Mouse (Mus musculus) CD4-positive, CD25-positive, alpha-beta regulatory T cell, adult 2 months (primary cell): ENCODE data around the gene Ehbp1l1.
"Not testable (repeated sequence)": the region's sequence is repeated elsewhere in the genome, so short reads cannot be mapped to it uniquely, and the experiment has no call there.

Source experiments
- DNase-seq: peaks from one replicate; pipeline ENCODE4 v3.0.0-alpha.2; 2012; ENCODE audit warnings: low read depth, low spot score

Gene Ehbp1l1

GRCm38 (mm10) chr19:5710068-5710467 is 16.0 kb downstream of the Ehbp1l1 start:
- no peak for DNase-seq

GRCm38 (mm10) chr19:5704801-5705571 is 21.1 kb downstream of the Ehbp1l1 start:
- peak; percentile 84 for DNase-seq

- DNase-seq, result peak; percentile 84
Measured at GRCm38 (mm10) chr19:5704163-5704800, 21.8 kb downstream of the Ehbp1l1 start, which contains the start of gene Kcnk7. Kcnk7 (plus strand) TSS chr19:5704367.

GRCm38 (mm10) chr19:5695849-5696462 is 30.2 kb downstream of the Ehbp1l1 start:
- DNase-seq, result no peak

GRCm38 (mm10) chr19:5693801-5694200 is 32.3 kb downstream of the Ehbp1l1 start:
- no peak for DNase-seq

- DNase-seq, result no peak
Measured at GRCm38 (mm10) chr19:5692913-5693396, 33.2 kb downstream of the Ehbp1l1 start.

GRCm38 (mm10) chr19:5692086-5692912 is 33.8 kb downstream of the Ehbp1l1 start:
- no peak for DNase-seq

GRCm38 (mm10) chr19:5691601-5692000 is 34.5 kb downstream of the Ehbp1l1 start:
- DNase-seq, result no peak

- peak; percentile 24 for DNase-seq
Measured at GRCm38 (mm10) chr19:5690343-5690735, 35.8 kb downstream of the Ehbp1l1 start.

- peak; percentile 94 for DNase-seq
Measured at GRCm38 (mm10) chr19:5689565-5690342, 36.4 kb downstream of the Ehbp1l1 start.

- no peak for DNase-seq
Measured at GRCm38 (mm10) chr19:5689088-5689428, 37.1 kb downstream of the Ehbp1l1 start.

GRCm38 (mm10) chr19:5688200-5689087 is 37.7 kb downstream of the Ehbp1l1 start, which contains the start of the genes Map3k11 and Pcnx3:
Map3k11 (plus strand) TSS chr19:5688742.
Pcnx3 (minus strand) TSS chr19:5688908.
- peak; percentile 98 for DNase-seq

GRCm38 (mm10) chr19:5687738-5688137 is 38.4 kb downstream of the Ehbp1l1 start:
- DNase-seq, result no peak

- not testable (repeated sequence) for DNase-seq
Measured at GRCm38 (mm10) chr19:5686954-5687353, 39.2 kb downstream of the Ehbp1l1 start.

GRCm38 (mm10) chr19:5686437-5686836 is 39.7 kb downstream of the Ehbp1l1 start:
- no peak for DNase-seq

GRCm38 (mm10) chr19:5685861-5686260 is 40.3 kb downstream of the Ehbp1l1 start:
- DNase-seq, result no peak

- no peak for DNase-seq
Measured at GRCm38 (mm10) chr19:5685431-5685830, 40.7 kb downstream of the Ehbp1l1 start.

- DNase-seq, result no peak
Measured at GRCm38 (mm10) chr19:5684985-5685384, 41.1 kb downstream of the Ehbp1l1 start.

GRCm38 (mm10) chr19:5684236-5684635 is 41.9 kb downstream of the Ehbp1l1 start:
- no peak for DNase-seq

- DNase-seq, result no peak
Measured at GRCm38 (mm10) chr19:5680432-5680831, 45.7 kb downstream of the Ehbp1l1 start.
